Mouse (Mus musculus) embryonic facial prominence, embryonic 14.5 days (tissue): Measurements from ENCODE around the gene Cyb561a3. TPM values are rescaled to one million over a fixed set of nuclear protein-coding genes. Genes with fewer than 3 reads are reported as not detected.
"Not testable (repeated sequence)": the region's sequence is repeated elsewhere in the genome, so short reads cannot be mapped to it uniquely, and the experiment has no call there.

ENCODE experiments used
- ATAC-seq: fragments of 200-750 bp; cut with Nextera tagmentation; 2 replicates; pipeline ENCODE4 v1.8.0; 2017; ENCODE audit warnings: low read depth, moderate number of reproducible peaks, moderate TSS enrichment
- DNase-seq: peaks from one replicate; pipeline ENCODE4 v3.0.0-alpha.2; 2015; ENCODE audit warnings: low spot score
- H3K27ac ChIP-seq: fragments of 300-500 bp; sonication (generic); replicated peaks from 2 replicates; pipeline ENCODE4 v1.5.1; 2014; ENCODE audit warnings: low read depth, mild to moderate bottlenecking, low read length, moderate library complexity
- H3K27me3 ChIP-seq: fragments of 300-500 bp; sonication (generic); replicated peaks from 2 replicates; pipeline ENCODE4 v1.6.1; 2014; ENCODE audit warnings: low read length; ENCODE audit not compliant: control insufficient read depth, insufficient read depth
- H3K36me3 ChIP-seq: fragments of 300-500 bp; sonication (generic); 2 replicates; pipeline ENCODE4 v1.6.1; 2014; ENCODE audit warnings: low read length, mixed read lengths; ENCODE audit not compliant: control insufficient read depth, insufficient read depth
- H3K4me1 ChIP-seq: fragments of 300-500 bp; sonication (generic); 2 replicates; pipeline ENCODE4 v1.6.1; 2014; ENCODE audit warnings: antibody characterized with exemption, low read length; ENCODE audit not compliant: control insufficient read depth, insufficient read depth
- H3K4me2 ChIP-seq: fragments of 300-500 bp; sonication (generic); 2 replicates; pipeline ENCODE4 v1.6.1; 2014; ENCODE audit warnings: low read depth, mild to moderate bottlenecking, low read length, moderate library complexity, mixed read lengths
- H3K4me3 ChIP-seq: fragments of 300-500 bp; sonication (generic); 2 replicates; pipeline ENCODE4 v1.5.1; 2014; ENCODE audit warnings: low read depth, mild to moderate bottlenecking, low read length
- H3K9ac ChIP-seq: fragments of 300-500 bp; sonication (generic); 2 replicates; pipeline ENCODE4 v1.6.1; 2014; ENCODE audit warnings: low read depth, mild to moderate bottlenecking, low read length, moderate library complexity, mixed read lengths
- H3K9me3 ChIP-seq: fragments of 300-500 bp; sonication (generic); 2 replicates; pipeline ENCODE4 v1.6.1; 2016; ENCODE audit warnings: low read length; ENCODE audit not compliant: control insufficient read depth
- WGBS: fragments of 180-500 bp; shearing (Covaris S2); extraction: QIAGEN DNeasy Blood & Tissue Kit; methylation state at CpG from one replicate; pipeline ENCODE4 v1.1.7; 2014; 5-methylcytosine and 5-hydroxymethylcytosine counted together
- polyA plus RNA-seq: library from polyadenylated mRNA; unstranded; fragments of >200 nt; fragmentation: Nextera tagmentation; extraction: Ambion mirVana; gene quantifications from 2 replicates; pipeline ENCODE4 v1.2.1, GENCODE M21; 2014

The Cyb561a3 gene
- polyA plus RNA-seq: 17.8 and 20.7 TPM in 2 replicates

DNA sequence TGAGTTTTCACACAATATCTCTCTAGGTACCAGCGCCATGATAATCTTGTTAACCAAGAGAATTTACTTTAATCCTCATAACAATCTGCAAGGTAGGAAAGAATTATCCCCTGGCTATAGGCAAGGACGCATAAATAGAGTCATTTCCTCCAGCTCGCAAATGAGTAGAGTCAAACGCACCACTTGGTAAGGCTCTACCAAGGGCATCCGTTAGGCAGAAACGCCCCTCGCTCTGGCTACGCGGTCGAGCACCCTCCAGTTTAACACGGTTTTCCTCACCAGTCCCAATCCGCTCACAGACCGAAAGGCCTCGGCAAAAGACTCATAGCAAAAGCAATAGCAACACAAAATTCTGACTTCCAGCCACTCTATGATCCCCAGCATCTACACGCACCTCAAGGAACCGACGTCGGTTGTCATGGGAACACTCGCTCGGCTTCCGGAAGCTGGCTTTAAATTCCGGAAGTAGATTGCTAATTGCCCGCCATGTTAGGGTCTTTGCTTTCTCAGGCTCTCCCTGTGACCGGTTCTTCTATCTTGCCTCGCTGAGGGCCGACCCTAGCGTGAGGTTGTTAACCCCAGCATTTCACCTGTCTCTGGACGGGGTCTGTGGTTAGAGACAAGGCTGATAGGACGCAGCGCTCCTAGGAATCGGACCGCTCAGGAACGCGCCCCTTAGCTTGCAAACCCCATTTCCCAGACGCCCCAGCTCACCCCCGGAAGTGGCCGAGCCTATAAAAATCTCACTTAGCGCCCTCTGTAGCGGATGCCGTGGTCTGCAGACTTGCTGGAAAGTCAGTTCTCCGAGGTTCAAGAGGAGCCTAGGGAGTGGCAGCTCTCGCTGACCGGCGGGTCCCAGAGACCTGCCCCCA, at the start of gene Cyb561a3, which contains the start of gene Tmem138:
Gene Cyb561a3, plus strand, starts transcription at position 483 of the 872 bp plus-strand sequence.
Gene Tmem138, minus strand, starts transcription at position 673 of the 872 bp plus-strand sequence.
- Histone ChIP-seq H3K4me1 (peaks cover 20% of the 10 kb centered on the region), H3K27ac (peak within 1 kb of the TSS; percentile 88), H3K4me3 (peak within 1 kb of the TSS; percentile 54), H3K4me2 (peak within 1 kb of the TSS; percentile 92), H3K9me3 (no peaks in the 10 kb centered on the region), H3K36me3 (peaks cover 31% of the 10 kb centered on the region), H3K27me3 (no peaks in the 10 kb centered on the region), H3K9ac (peak within 1 kb of the TSS; percentile 80)
- DNase-seq: peak; percentile 98
- peak; percentile 96 for ATAC-seq
- WGBS: under 1% methylated on average over 42 of the region's 44 CpGs

DNA sequence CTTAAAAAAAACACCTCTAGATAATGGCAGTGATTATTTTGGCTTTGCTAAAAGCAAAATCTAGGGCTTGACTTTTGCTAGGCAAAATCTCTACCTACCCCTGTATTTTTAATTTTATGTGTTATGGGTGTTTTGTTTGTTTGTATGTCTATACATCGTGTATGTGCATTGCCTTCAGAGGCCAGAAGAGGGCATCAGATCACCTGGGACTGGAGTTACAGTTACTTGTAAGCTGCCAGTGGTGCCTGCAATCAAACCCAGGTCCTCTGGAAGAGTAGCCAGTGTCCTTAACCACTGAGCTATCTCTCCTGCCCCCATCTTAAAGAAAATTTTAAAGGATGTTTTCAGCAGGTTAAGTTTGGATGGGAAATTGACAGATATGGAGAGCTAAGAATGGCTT, 46.9 kb upstream of the Cyb561a3 start:
- H3K9me3 ChIP-seq: no peaks in the 10 kb centered on the region
- no peaks in the 10 kb centered on the region for H3K27me3 ChIP-seq
- H3K27ac ChIP-seq: no peak overlapping the region
- H3K36me3 ChIP-seq: peaks cover 64% of the 10 kb centered on the region
- H3K4me2 ChIP-seq: no peak overlapping the region
- no peak for DNase-seq
- no peak for ATAC-seq
- 92% methylated on average over 1 of the region's 1 CpGs for WGBS
- no peak overlapping the region for H3K9ac ChIP-seq
- H3K4me3 ChIP-seq: no peak overlapping the region
- peaks cover 11% of the 10 kb centered on the region for H3K4me1 ChIP-seq

DNA sequence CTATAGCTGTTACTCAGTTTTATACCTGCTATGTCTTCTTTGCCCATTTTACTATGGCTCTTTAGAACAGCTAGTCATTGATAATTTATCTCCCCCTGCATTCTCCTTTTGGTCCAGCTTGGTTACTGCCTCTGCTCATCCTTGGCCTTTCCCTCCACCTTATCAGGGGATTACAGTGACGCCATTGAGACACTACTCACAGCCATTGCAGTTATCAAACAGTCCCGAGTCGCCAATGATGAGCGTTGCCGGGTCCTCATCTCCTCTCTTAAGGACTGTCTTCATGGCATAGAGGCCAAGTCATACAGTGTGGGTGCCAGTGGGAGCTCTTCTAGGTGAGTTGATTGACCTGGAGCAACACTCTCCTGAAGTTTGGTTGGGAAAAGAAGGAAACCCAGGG, 37.5 kb upstream of the Cyb561a3 start:
- Histone ChIP-seq H3K36me3 (peaks cover 95% of the 10 kb centered on the region), H3K4me1 (no peaks in the 10 kb centered on the region), H3K27ac (no peak overlapping the region), H3K4me2 (no peak overlapping the region), H3K4me3 (no peak overlapping the region), H3K9me3 (no peaks in the 10 kb centered on the region), H3K27me3 (no peaks in the 10 kb centered on the region), H3K9ac (no peak overlapping the region)
- no peak for DNase-seq
- WGBS: 91% methylated on average over 5 of the region's 5 CpGs
- no peak for ATAC-seq

DNA sequence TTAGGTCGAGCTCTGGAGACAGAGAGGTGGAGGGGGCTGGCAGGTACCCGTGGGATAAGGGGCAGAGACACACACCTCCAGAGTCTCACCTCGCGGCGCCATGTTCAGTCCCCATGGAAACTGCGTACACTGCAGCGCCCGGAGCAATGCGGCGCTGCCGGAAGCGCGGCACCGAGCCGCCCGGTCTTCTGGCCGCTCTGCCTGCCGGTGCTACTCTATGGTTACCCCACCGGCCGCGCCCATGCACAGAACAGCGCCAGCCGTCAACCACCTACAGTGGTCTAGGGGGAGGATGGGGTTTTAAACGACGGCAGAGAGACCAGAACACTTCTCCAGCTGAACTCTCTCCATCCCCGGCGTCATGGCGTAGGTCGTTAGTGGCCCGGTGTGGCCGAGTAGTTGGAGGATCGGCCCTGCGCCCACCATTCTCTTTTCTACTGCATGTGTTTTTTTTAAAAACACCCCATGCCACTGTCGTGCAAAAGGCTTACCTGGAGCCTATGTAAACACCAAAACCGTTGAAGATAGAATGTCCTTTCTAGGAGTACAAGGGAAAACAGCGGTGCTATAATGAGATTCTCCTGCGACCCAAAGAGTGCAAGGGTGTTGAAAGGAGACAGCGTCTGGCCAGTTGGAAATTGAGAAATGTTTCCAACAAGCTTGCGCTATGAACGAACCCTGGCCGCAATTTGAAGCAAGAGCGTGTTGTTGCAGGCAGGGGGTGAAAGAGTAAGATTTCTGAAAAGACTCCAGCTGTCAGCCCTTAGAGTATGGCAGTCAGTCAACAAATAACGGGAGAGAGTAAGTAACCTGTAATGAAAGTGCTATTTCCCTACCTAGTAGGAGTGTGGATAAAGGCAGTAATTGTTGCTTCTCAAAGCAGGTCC, 21.1 kb upstream of the Cyb561a3 start, which contains the start of gene Tmem216:
Gene Tmem216, minus strand, starts transcription at position 615 of the 887 bp plus-strand sequence.
- H3K9me3 ChIP-seq: no peaks in the 10 kb centered on the region
- H3K4me1 ChIP-seq: peaks cover 8% of the 10 kb centered on the region
- DNase-seq (peak; percentile 94), ATAC-seq (peak; percentile 100)
- H3K36me3 ChIP-seq: peaks cover 20% of the 10 kb centered on the region
- H3K4me3 ChIP-seq: peak within 1 kb of the TSS; percentile 61
- H3K27ac ChIP-seq: peak within 1 kb of the TSS; percentile 65
- peak within 1 kb of the TSS; percentile 70 for H3K9ac ChIP-seq
- under 1% methylated on average over 40 of the region's 43 CpGs for WGBS
- H3K27me3 ChIP-seq: no peaks in the 10 kb centered on the region
- peak within 1 kb of the TSS; percentile 68 for H3K4me2 ChIP-seq

DNA sequence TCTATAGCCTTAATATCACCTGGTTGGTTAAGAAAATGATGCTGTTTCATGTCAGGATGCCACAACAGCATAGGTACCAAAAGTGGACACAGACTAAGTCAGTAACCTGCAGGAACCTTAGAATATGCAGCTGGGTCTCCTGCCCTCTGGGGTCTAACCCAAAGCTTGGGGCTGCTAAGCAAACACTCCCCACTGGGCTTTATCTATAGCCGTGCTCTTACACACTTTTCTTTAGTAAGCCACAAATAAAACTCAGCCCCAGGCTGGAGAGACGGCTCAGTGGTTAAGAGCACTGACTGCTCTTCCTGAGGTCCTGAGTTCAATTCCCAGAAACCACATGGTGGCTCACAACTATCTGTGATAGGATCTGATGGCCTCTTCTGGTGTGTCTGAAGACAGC, 20.0 kb upstream of the Cyb561a3 start:
- 77% methylated on average over 2 of the region's 2 CpGs for WGBS
- no peaks in the 10 kb centered on the region for H3K27me3 ChIP-seq
- H3K4me3 ChIP-seq: no peak overlapping the region
- no peak overlapping the region for H3K4me2 ChIP-seq
- DNase-seq (no peak), ATAC-seq (no peak)
- H3K27ac ChIP-seq: no peak overlapping the region
- H3K36me3 ChIP-seq: peaks cover 9% of the 10 kb centered on the region; the same call in 1 of the 2 replicates
- no peak overlapping the region for H3K9ac ChIP-seq
- H3K9me3 ChIP-seq: no peaks in the 10 kb centered on the region
- H3K4me1 ChIP-seq: peaks cover 8% of the 10 kb centered on the region

DNA sequence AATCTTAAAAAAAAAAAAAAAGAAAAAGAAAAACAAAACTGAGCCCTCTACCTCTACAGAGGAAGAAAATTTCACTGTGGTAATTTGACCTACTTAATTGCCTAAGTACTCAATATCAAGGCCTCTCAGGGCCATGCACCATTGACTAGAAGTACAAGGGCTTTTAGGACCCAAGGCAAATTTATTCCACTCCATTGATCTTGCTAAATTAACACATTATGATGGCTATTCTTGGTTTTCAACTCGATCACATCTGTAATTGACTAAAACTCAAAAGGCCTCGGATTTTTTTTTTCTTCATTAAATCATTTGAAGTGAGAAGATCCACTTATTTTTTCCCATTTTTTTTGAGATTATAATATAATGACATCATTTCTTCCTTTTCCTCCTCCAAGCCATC, 19.5 kb upstream of the Cyb561a3 start:
- 0 out of 2 replicates have a peak, but pooled peaks cover 5% of the 10 kb centered on the region for H3K36me3 ChIP-seq
- H3K4me3 ChIP-seq: no peak overlapping the region
- H3K27ac ChIP-seq: no peak overlapping the region
- H3K9ac ChIP-seq: no peak overlapping the region
- ATAC-seq: no peak
- 70% methylated on average over 2 of the region's 2 CpGs for WGBS
- no peaks in the 10 kb centered on the region for H3K9me3 ChIP-seq
- no peaks in the 10 kb centered on the region for H3K27me3 ChIP-seq
- H3K4me2 ChIP-seq: no peak overlapping the region
- H3K4me1 ChIP-seq: peaks cover 8% of the 10 kb centered on the region
- DNase-seq: no peak

DNA sequence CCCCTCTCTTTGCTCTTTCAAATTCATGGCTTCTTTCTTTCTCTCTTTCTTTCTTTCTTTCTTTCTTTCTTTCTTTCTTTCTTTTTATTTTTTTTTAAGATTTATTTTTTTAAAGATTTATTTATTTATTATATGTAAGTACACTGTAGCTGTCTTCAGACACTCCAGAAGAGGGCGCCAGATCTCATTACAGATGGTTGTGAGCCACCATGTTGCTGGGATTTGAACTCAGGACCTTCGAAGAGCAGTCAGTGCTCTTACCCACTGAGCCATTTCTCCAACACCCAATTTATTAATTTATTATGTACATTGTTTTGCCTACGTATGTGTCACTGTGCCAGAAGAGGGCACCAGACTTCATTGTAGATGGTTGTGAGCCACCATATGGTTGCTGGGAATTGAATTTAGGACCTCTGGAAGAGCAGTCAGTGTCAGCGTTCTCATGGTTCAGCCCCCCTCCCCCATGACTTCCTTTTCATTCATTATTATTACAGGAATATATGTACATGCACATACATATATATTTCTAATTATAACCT, 19.1 kb upstream of the Cyb561a3 start:
- not testable (repeated sequence) for H3K4me3 ChIP-seq, H3K36me3 ChIP-seq, H3K4me2 ChIP-seq, H3K27ac ChIP-seq, H3K27me3 ChIP-seq, DNase-seq, H3K4me1 ChIP-seq, H3K9ac ChIP-seq, ATAC-seq, H3K9me3 ChIP-seq
- 72% methylated on average over 4 of the region's 4 CpGs for WGBS

DNA sequence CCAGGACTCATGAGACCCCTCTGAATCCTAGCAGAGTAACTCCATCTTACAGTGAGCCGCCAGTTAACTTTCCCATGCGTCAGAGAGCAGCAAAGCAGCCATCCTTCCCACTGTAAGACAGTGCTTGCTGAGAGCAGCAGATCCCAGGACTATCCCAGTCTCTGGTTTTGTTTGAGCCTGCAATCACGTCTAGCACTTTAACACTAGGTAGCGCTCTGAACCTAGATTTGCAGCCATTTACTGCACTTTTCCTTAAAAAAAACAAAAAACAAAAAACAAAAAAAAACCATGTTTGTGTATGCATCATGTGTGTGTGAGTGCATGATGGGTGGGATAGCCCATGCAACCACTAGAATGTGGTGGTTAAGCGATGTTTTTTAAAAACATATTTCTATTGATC, 16.9 kb upstream of the Cyb561a3 start:
- no peaks in the 10 kb centered on the region for H3K9me3 ChIP-seq
- no peak overlapping the region for H3K4me3 ChIP-seq
- ATAC-seq: no peak
- no peaks in the 10 kb centered on the region for H3K27me3 ChIP-seq
- no peak overlapping the region for H3K27ac ChIP-seq
- H3K36me3 ChIP-seq: no peaks in the 10 kb centered on the region
- DNase-seq: peak; percentile 34
- H3K9ac ChIP-seq: no peak overlapping the region
- H3K4me2 ChIP-seq: no peak overlapping the region
- WGBS: 42% methylated on average over 5 of the region's 5 CpGs
- H3K4me1 ChIP-seq: peaks cover 5% of the 10 kb centered on the region; the same call in 1 of the 2 replicates
